Mouse (Mus musculus) heart, embryonic 14.5 days (tissue): ENCODE measurements at regions not wholly inside any gene's neighbourhood (a gene's known extent, or its start where the extent isn't known, plus 50 kb on each side); places are given as distances from the start of the nearest gene placed in this dataset.

Source experiments
- ATAC-seq: fragments of 200-750 bp; cut with Nextera tagmentation; 2 replicates; pipeline ENCODE4 v1.8.0; 2017; ENCODE audit warnings: low read depth, moderate TSS enrichment; ENCODE audit not compliant: insufficient number of reproducible peaks, insufficient read depth, low FRiP score
- H3K27ac ChIP-seq, 2 experiments: fragments of 200-500 bp in 1 of 2; fragments of 300-500 bp in 1 of 2; sonication (generic) in 1 of 2; replicated peaks in 1 of 2; 2 replicates each; pipeline ENCODE4 v1.5.1; 2012 to 2014; ENCODE audit warnings: low read depth in 2 of 2, low read length in 2 of 2, control low read depth in 1 of 2, mild to moderate bottlenecking in 1 of 2, mixed read lengths in 1 of 2; ENCODE audit not compliant: control insufficient read depth in 1 of 2, insufficient read depth in 1 of 2
- H3K27me3 ChIP-seq: fragments of 300-500 bp; sonication (generic); 2 replicates; pipeline ENCODE4 v1.6.1; 2014; ENCODE audit warnings: mild to moderate bottlenecking, low read length, control low read depth; ENCODE audit not compliant: control insufficient read depth, insufficient read depth
- H3K36me3 ChIP-seq: fragments of 300-500 bp; sonication (generic); 2 replicates; pipeline ENCODE4 v1.6.1; 2014; ENCODE audit warnings: mild to moderate bottlenecking, control low read depth, low read length, mixed read lengths; ENCODE audit not compliant: control insufficient read depth, insufficient read depth
- H3K4me1 ChIP-seq, 2 experiments: fragments of 200-500 bp in 1 of 2; fragments of 300-500 bp in 1 of 2; sonication (generic) in 1 of 2; 2 replicates each; pipeline ENCODE4 v1.6.1; 2012 to 2014; ENCODE audit warnings: low read length in 2 of 2, control low read depth in 1 of 2, mixed read lengths in 1 of 2; ENCODE audit not compliant: control insufficient read depth in 2 of 2, insufficient read depth in 2 of 2
- H3K4me2 ChIP-seq: fragments of 300-500 bp; sonication (generic); 2 replicates; pipeline ENCODE4 v1.6.1; 2014; ENCODE audit warnings: mild to moderate bottlenecking, low read length
- H3K4me3 ChIP-seq, 2 experiments: fragments of 200-500 bp in 1 of 2; fragments of 300-500 bp in 1 of 2; sonication (generic) in 1 of 2; 2 replicates each; pipeline ENCODE4 v1.5.1; 2012 to 2014; ENCODE audit warnings: low read length in 2 of 2, mild to moderate bottlenecking in 2 of 2, control low read depth in 1 of 2, low read depth in 1 of 2, moderate library complexity in 1 of 2; ENCODE audit not compliant: control insufficient read depth in 1 of 2, insufficient read depth in 1 of 2
- H3K9ac ChIP-seq: fragments of 300-500 bp; sonication (generic); 2 replicates; pipeline ENCODE4 v1.6.1; 2014; ENCODE audit warnings: mild to moderate bottlenecking, low read length
- H3K9me3 ChIP-seq: fragments of 300-500 bp; sonication (generic); 2 replicates; pipeline ENCODE4 v1.6.1; 2016; ENCODE audit warnings: low read length, control low read depth; ENCODE audit not compliant: control insufficient read depth
- WGBS: fragments of 180-500 bp; shearing (Covaris S2); extraction: QIAGEN DNeasy Blood & Tissue Kit; methylation state at CpG from one replicate; pipeline ENCODE4 v1.1.7; 2014; 5-methylcytosine and 5-hydroxymethylcytosine counted together

DNA sequence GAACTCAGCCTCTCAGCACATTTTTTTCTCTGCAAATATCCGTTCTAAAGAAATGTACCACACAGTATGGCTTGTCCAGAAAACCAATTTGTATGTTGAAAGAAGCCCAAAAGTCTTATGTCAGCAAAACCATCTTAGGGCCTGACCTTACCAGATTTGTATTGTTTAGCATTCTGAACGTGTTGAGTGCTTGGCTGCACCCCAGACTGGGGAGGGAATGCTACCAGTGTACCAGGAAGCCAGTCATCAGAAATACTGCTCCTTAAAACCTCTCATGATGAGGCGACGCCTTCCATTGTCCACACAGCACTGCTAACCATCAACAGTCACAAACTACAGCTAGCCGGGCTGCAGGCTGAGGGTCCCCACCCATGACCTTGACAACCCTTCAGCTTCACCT lies 148.3 kb upstream of the Irx5 start:
- Histone ChIP-seq H3K4me2 (no peak overlapping the region), H3K27me3 (no peaks in the 10 kb centered on the region; the same call in 1 of the 2 replicates), H3K9ac (no peak overlapping the region), H3K4me1 (peaks cover 0 to 3% of the 10 kb centered on the region in 2 experiments; a peak in 2 of 4 replicates), H3K27ac (no peak overlapping the region), H3K4me3 (no peak overlapping the region), H3K9me3 (no peaks in the 10 kb centered on the region), H3K36me3 (no peaks in the 10 kb centered on the region)
- WGBS: 45% methylated on average over 5 of the region's 5 CpGs
- ATAC-seq: no peak

GRCm38 (mm10) chr8:92195635-92196034 lies 161.8 kb upstream of the Irx5 start:
- H3K27me3 ChIP-seq: no peaks in the 10 kb centered on the region
- WGBS: 93% methylated on average over 8 of the region's 8 CpGs
- no peaks in the 10 kb centered on the region for H3K36me3 ChIP-seq
- no peaks in the 10 kb centered on the region for H3K4me1 ChIP-seq
- no peak for ATAC-seq
- H3K4me2 ChIP-seq: no peak overlapping the region
- H3K9me3 ChIP-seq: no peaks in the 10 kb centered on the region
- H3K9ac ChIP-seq: no peak overlapping the region
- no peak overlapping the region for H3K4me3 ChIP-seq
- H3K27ac ChIP-seq: no peak overlapping the region

DNA sequence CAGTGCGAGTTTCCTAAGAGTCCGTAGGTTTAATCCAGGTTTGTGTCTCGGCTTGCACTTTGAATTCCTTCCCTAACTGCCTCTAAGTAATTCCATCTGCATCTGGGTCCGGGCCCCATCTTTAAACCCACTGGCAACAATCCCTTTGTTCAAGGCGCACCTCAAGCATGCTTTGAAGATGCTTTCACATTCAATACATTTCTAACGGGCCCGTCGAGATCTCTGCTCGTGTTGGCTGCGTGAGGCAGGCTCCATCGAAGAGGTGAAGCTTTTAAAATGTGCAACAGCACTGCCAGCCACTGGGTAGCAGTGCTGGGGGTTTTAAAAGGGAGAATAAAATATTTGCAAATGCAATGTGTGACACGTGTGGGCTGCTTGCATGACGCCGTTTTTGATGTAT lies 163.4 kb upstream of the Irx5 start:
- H3K27ac ChIP-seq: no peak overlapping the region
- 78% methylated on average over 14 of the region's 14 CpGs for WGBS
- no peak overlapping the region for H3K9ac ChIP-seq
- H3K36me3 ChIP-seq: no peaks in the 10 kb centered on the region
- H3K4me2 ChIP-seq: no peak overlapping the region
- no peaks in the 10 kb centered on the region for H3K9me3 ChIP-seq
- H3K4me1 ChIP-seq: no peaks in the 10 kb centered on the region
- H3K27me3 ChIP-seq: no peaks in the 10 kb centered on the region
- no peak overlapping the region for H3K4me3 ChIP-seq
- ATAC-seq: no peak

DNA sequence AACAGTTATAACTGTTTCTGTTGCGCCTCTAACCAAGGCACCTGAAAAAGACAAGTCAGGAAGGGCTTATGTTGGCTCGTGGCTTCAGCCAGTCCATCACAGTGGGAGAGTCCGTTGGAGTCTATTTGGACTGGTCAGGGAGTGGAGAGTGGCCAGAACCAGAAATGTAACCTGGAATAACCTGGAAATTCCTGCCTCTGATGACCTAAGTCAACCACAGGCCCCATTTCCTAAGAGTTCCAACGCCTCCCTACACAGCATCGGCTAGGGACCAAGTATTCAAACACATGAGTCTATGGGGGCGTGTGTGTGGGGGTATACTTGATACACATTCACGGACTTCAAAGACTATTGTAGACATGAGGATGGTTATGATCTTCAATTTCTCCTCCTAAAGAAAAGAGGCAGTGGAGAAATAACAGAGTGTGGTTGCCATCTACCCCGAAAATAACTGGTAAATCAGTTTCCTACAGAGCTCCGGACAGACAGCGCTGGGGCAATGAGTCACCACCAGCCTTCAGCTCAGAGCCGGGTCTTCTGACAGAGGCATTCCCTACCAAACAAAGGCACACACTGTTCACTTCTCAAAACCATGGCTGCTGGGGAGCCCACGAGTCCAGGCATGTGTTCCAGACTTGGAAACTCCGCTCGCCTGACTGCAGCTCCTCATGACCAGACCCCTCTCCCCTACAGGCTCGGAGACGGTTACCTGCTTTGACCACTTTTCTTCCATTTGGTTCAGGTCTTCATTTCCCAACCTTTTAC lies 167.0 kb upstream of the Irx5 start:
- Histone ChIP-seq H3K4me3 (no peak overlapping the region), H3K9me3 (0 out of 2 replicates have a peak, but pooled peaks cover 5% of the 10 kb centered on the region), H3K36me3 (no peaks in the 10 kb centered on the region), H3K27me3 (no peaks in the 10 kb centered on the region), H3K4me1 (no peaks in the 10 kb centered on the region), H3K27ac (no peak overlapping the region), H3K4me2 (no peak overlapping the region), H3K9ac (no peak overlapping the region)
- WGBS: 81% methylated on average over 16 of the region's 16 CpGs
- ATAC-seq: no peak

- Histone ChIP-seq H3K4me1 (peaks cover 0 to 10% of the 10 kb centered on the region in 2 experiments; a peak in 2 of 4 replicates), H3K27ac (no peak overlapping the region), H3K4me2 (no peak overlapping the region), H3K9me3 (0 out of 2 replicates have a peak, but pooled peaks cover 5% of the 10 kb centered on the region), H3K36me3 (no peaks in the 10 kb centered on the region), H3K9ac (no peak overlapping the region), H3K4me3 (no peak overlapping the region), H3K27me3 (no peaks in the 10 kb centered on the region)
- ATAC-seq: no peak
- 0% methylated on average over 1 of the region's 1 CpGs for WGBS
Measured at GRCm38 (mm10) chr8:92183331-92183730, 174.1 kb upstream of the Irx5 start.

- peaks cover 0 to 10% of the 10 kb centered on the region in 2 experiments; a peak in 2 of 4 replicates for H3K4me1 ChIP-seq
- H3K27ac ChIP-seq: no peak overlapping the region
- H3K4me2 ChIP-seq: no peak overlapping the region
- H3K27me3 ChIP-seq: no peaks in the 10 kb centered on the region
- no peak for ATAC-seq
- H3K9ac ChIP-seq: no peak overlapping the region
- 87% methylated on average over 4 of the region's 4 CpGs for WGBS
- H3K36me3 ChIP-seq: no peaks in the 10 kb centered on the region
- no peak overlapping the region for H3K4me3 ChIP-seq
- no peaks in the 10 kb centered on the region for H3K9me3 ChIP-seq
Measured at GRCm38 (mm10) chr8:92180651-92181050, 176.8 kb upstream of the Irx5 start.

- no peak overlapping the region for H3K9ac ChIP-seq
- H3K4me2 ChIP-seq: no peak overlapping the region
- 63% methylated on average over 2 of the region's 2 CpGs for WGBS
- no peaks in the 10 kb centered on the region for H3K36me3 ChIP-seq
- H3K27me3 ChIP-seq: no peaks in the 10 kb centered on the region
- no peak overlapping the region for H3K27ac ChIP-seq
- peaks cover 0 to 10% of the 10 kb centered on the region in 2 experiments; a peak in 2 of 4 replicates for H3K4me1 ChIP-seq
- ATAC-seq: no peak
- H3K4me3 ChIP-seq: no peak overlapping the region
- H3K9me3 ChIP-seq: no peaks in the 10 kb centered on the region
Measured at GRCm38 (mm10) chr8:92179327-92179726, 178.1 kb upstream of the Irx5 start.

- no peak overlapping the region for H3K4me2 ChIP-seq
- H3K9ac ChIP-seq: no peak overlapping the region
- no peaks in the 10 kb centered on the region for H3K4me1 ChIP-seq
- ATAC-seq: no peak
- no peaks in the 10 kb centered on the region for H3K27me3 ChIP-seq
- 61% methylated on average over 5 of the region's 5 CpGs for WGBS
- H3K27ac ChIP-seq: no peak overlapping the region
- no peaks in the 10 kb centered on the region for H3K9me3 ChIP-seq
- no peaks in the 10 kb centered on the region for H3K36me3 ChIP-seq
- no peak overlapping the region for H3K4me3 ChIP-seq
Measured at GRCm38 (mm10) chr8:92176101-92176500, 181.3 kb upstream of the Irx5 start.
